Mouse (Mus musculus): ENCODE data around the gene Cacnb2. TPM values are rescaled to one million over a fixed set of nuclear protein-coding genes. Genes with fewer than 3 reads are reported as not detected.

Gene Cacnb2
- polyA plus RNA-seq, 1 experiment from 2014 or later = 3.3 TPM

GRCm38 (mm10) chr2:14738927-14739326 is 136.0 kb downstream of the Cacnb2 start:
- H3K27me3 ChIP-seq = no peaks in the 10 kb centered on the region
- H3K27ac ChIP-seq = no peak overlapping the region
- H3K9ac ChIP-seq = no peak overlapping the region
- 47% methylated on average over 9 of the region's 9 CpGs for WGBS
- no peak overlapping the region for H3K4me2 ChIP-seq
- peaks cover 12% of the 10 kb centered on the region; the same call in 1 of the 2 replicates for H3K4me1 ChIP-seq
- peak; percentile 70 for ATAC-seq
- H3K36me3 ChIP-seq (ENCODE audit: poor library complexity, severe bottlenecking) = no peaks in the 10 kb centered on the region
- no peak overlapping the region for H3K4me3 ChIP-seq
- H3K9me3 ChIP-seq (replicated peaks) = no peaks in the 10 kb centered on the region

DNA sequence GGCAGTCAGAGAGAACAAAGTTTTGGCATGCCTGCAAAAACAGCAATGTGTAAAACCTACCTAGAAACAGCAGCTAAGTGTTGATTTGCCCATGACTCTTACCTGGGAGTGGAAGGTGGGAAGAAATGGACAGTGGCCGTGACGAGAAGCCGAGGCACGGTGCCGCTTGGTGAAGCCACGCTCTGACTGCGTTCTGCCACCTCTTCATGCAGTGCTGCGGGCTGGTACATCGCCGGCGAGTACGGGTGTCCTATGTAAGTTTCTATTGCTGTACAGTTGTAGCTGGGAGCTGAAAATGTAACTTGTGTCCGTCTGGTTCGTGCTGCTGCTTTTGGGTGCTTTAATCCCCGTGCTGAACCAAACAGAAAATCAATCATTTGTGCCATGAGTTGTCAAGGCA is 136.6 kb downstream of the Cacnb2 start:
- H3K36me3 ChIP-seq (ENCODE audit: poor library complexity, severe bottlenecking) = no peaks in the 10 kb centered on the region
- H3K9me3 ChIP-seq (replicated peaks) = no peaks in the 10 kb centered on the region
- no peaks in the 10 kb centered on the region for H3K27me3 ChIP-seq
- no peak for ATAC-seq
- no peak overlapping the region for H3K4me3 ChIP-seq
- H3K9ac ChIP-seq = no peak overlapping the region
- peaks cover 12% of the 10 kb centered on the region; the same call in 1 of the 2 replicates for H3K4me1 ChIP-seq
- 88% methylated on average over 15 of the region's 15 CpGs for WGBS
- no peak overlapping the region for H3K4me2 ChIP-seq
- no peak overlapping the region for H3K27ac ChIP-seq

DNA sequence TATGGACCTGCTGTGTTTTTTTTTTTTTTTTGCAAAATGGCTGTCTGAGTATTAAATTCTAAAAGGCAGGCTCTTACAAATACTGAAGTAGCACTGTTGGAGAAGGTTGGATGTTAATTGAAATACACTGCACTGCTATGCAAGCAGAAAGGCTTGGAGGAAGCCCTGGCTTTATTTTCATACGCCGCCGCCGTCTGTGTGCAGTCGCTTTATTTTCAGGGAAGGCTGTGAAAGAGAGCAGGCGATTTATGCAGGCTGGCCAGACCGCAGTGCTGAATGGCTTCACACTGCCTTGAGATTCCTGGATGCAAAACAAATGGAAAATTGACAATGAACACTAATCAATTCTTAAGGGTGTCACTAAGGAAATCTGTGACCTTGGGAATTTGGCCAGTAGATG is 137.5 kb downstream of the Cacnb2 start:
- WGBS = 20% methylated on average over 7 of the region's 7 CpGs
- no peak overlapping the region for H3K9ac ChIP-seq

DNA sequence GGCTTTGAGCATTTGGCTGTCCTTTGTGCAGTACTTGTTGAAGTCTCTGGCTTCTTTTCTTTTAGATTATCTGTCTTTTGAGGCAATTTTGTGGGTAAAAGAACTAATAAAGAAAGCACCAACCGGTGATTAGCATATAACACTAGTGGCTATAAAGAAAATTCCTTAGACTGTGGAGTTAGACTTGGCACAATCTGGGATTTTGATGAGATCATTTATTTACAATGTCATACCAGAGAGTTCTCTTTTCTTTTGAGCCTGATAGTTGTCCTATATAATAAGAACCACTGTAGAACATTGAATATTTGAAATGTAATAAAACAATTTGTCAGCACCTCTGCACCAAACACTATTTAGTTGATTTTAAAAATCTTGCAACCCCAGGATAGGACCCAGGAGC is 141.9 kb downstream of the Cacnb2 start:
- H3K27ac ChIP-seq = no peak overlapping the region
- 79% methylated on average over 1 of the region's 1 CpGs for WGBS
- peaks cover 8% of the 10 kb centered on the region; the same call in 1 of the 2 replicates for H3K4me1 ChIP-seq
- ATAC-seq = no peak
- no peaks in the 10 kb centered on the region for H3K9me3 ChIP-seq (replicated peaks)
- H3K27me3 ChIP-seq = no peaks in the 10 kb centered on the region
- H3K36me3 ChIP-seq (ENCODE audit: poor library complexity, severe bottlenecking) = no peaks in the 10 kb centered on the region
- no peak overlapping the region for H3K4me2 ChIP-seq
- no peak overlapping the region for H3K4me3 ChIP-seq
- no peak overlapping the region for H3K9ac ChIP-seq

More for the DNA sequence above, 137.5 kb downstream of the Cacnb2 start:
- H3K27me3 ChIP-seq = no peaks in the 10 kb centered on the region
- H3K4me2 ChIP-seq = peak overlapping the region; percentile 34
- H3K27ac ChIP-seq = no peak overlapping the region
- H3K36me3 ChIP-seq (ENCODE audit: poor library complexity, severe bottlenecking) = no peaks in the 10 kb centered on the region
- ATAC-seq = peak; percentile 72
- no peaks in the 10 kb centered on the region for H3K9me3 ChIP-seq (replicated peaks)
- peaks cover 12% of the 10 kb centered on the region; the same call in 1 of the 2 replicates for H3K4me1 ChIP-seq
- H3K4me3 ChIP-seq = no peak overlapping the region

DNA sequence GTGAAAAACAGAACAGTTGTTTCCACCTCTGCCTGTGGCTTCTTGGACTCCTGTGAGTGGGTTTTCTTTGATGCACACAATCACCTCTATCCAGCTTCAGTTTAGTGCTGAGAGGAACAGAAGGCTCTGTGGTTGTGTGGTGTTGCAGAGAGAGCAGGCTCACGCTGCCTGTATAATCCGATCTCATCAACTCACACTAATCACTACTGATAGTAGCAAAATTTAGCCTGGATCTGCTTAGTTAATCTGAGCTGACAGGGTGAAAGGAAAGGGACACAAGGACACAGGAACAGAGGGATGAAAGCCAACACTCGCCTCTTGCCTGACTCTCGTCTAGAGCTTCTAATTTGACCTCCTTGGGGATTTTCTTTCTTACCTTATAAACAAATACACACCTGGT is 160.0 kb downstream of the Cacnb2 start:
- Histone ChIP-seq H3K27me3 (no peaks in the 10 kb centered on the region), H3K4me3 (no peak overlapping the region), H3K9me3 (replicated peaks) (no peaks in the 10 kb centered on the region), H3K4me1 (no peaks in the 10 kb centered on the region), H3K27ac (no peak overlapping the region), H3K36me3 (ENCODE audit: poor library complexity, severe bottlenecking) (no peaks in the 10 kb centered on the region), H3K9ac (no peak overlapping the region), H3K4me2 (no peak overlapping the region)
- no peak for ATAC-seq
- 49% methylated on average over 4 of the region's 4 CpGs for WGBS

DNA sequence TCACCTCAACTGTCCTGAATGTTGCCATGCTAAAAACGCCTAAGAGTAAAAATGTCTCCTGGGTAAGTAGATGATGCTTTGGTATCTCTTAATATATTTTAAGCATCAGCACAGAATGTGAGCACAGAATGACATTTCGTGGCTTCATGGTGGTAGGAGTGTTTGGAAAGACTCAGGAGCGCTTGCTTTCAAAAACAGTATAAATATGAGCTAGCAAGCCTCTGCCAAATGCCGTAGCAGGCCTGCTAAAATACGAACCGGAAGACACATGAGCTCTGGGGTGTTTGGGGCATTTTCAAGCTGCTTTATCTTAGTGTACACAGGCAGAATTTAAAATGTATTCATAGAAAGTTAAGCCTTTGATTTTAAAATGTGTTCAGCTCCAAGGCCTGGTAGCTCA is 161.0 kb downstream of the Cacnb2 start:
- H3K9me3 ChIP-seq (replicated peaks) = no peaks in the 10 kb centered on the region
- 86% methylated on average over 6 of the region's 6 CpGs for WGBS
- H3K36me3 ChIP-seq (ENCODE audit: poor library complexity, severe bottlenecking) = no peaks in the 10 kb centered on the region
- H3K4me2 ChIP-seq = no peak overlapping the region
- no peaks in the 10 kb centered on the region for H3K4me1 ChIP-seq
- H3K4me3 ChIP-seq = no peak overlapping the region
- H3K27ac ChIP-seq = no peak overlapping the region
- no peak overlapping the region for H3K9ac ChIP-seq
- no peak for ATAC-seq
- H3K27me3 ChIP-seq = no peaks in the 10 kb centered on the region

GRCm38 (mm10) chr2:14769448-14769847 is 166.6 kb downstream of the Cacnb2 start:
- no peaks in the 10 kb centered on the region for H3K9me3 ChIP-seq (replicated peaks)
- no peaks in the 10 kb centered on the region for H3K4me1 ChIP-seq
- no peak overlapping the region for H3K4me3 ChIP-seq
- H3K4me2 ChIP-seq = no peak overlapping the region
- H3K36me3 ChIP-seq (ENCODE audit: poor library complexity, severe bottlenecking) = no peaks in the 10 kb centered on the region
- 88% methylated on average over 1 of the region's 1 CpGs for WGBS
- no peaks in the 10 kb centered on the region for H3K27me3 ChIP-seq
- no peak for ATAC-seq
- no peak overlapping the region for H3K9ac ChIP-seq
- no peak overlapping the region for H3K27ac ChIP-seq

GRCm38 (mm10) chr2:14770635-14771034 is 167.7 kb downstream of the Cacnb2 start:
- H3K9me3 ChIP-seq (replicated peaks) = no peaks in the 10 kb centered on the region
- H3K27me3 ChIP-seq = no peaks in the 10 kb centered on the region
- no peak overlapping the region for H3K4me3 ChIP-seq
- no peak overlapping the region for H3K27ac ChIP-seq
- ATAC-seq = no peak
- H3K4me1 ChIP-seq = no peaks in the 10 kb centered on the region
- no peaks in the 10 kb centered on the region for H3K36me3 ChIP-seq (ENCODE audit: poor library complexity, severe bottlenecking)
- no peak overlapping the region for H3K4me2 ChIP-seq
- no peak overlapping the region for H3K9ac ChIP-seq
- 88% methylated on average over 4 of the region's 4 CpGs for WGBS

- whole genome bisulfite sequencing = 69% methylated on average over 1 of the region's 1 CpGs
- H3K9ac ChIP-seq = no peak overlapping the region
- no peak overlapping the region for H3K27ac ChIP-seq
- no peaks in the 10 kb centered on the region for H3K4me1 ChIP-seq
- no peaks in the 10 kb centered on the region for H3K36me3 ChIP-seq (ENCODE audit: poor library complexity, severe bottlenecking)
- H3K27me3 ChIP-seq = no peaks in the 10 kb centered on the region
- no peak overlapping the region for H3K4me3 ChIP-seq
- H3K9me3 ChIP-seq (replicated peaks) = no peaks in the 10 kb centered on the region
- no peak for ATAC-seq
- H3K4me2 ChIP-seq = no peak overlapping the region
Measured at GRCm38 (mm10) chr2:14774375-14774774, 171.5 kb downstream of the Cacnb2 start.

DNA sequence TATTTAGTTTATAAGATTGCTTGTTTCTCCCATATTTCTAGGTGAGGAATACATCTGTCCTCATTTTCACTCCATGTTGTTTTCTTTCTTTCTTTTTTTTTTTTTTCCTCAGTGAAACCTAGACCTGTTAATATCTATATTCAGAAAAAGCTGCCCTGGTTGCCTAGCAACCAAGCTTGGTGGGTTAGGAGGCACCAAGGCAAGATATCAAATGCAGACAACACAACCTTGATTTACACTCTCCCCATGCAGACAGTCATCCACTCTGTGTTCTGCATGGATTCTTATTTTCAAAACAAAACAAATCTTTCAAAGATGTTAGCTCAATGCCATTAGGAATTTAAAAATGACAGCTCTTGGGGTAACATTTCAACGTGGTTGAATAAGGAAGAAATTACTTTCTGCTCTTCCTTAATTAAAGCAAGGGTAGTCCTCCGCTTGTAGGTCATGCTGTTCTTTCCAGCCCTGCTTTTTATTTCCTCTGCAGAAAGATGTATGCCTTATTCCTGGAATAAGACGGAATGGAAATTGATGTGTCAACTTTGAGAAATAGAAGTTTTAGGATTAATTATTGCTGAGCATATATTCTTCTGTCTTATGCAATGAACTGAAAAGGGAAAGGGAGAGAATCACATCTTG is 172.1 kb downstream of the Cacnb2 start:
- peak; percentile 79 for ATAC-seq
- Histone ChIP-seq H3K4me3 (no peak overlapping the region), H3K9ac (no peak overlapping the region), H3K36me3 (ENCODE audit: poor library complexity, severe bottlenecking) (no peaks in the 10 kb centered on the region), H3K27me3 (no peaks in the 10 kb centered on the region), H3K27ac (no peak overlapping the region), H3K4me1 (no peaks in the 10 kb centered on the region), H3K4me2 (no peak overlapping the region), H3K9me3 (replicated peaks) (no peaks in the 10 kb centered on the region)
- 69% methylated on average over 3 of the region's 3 CpGs for WGBS

DNA sequence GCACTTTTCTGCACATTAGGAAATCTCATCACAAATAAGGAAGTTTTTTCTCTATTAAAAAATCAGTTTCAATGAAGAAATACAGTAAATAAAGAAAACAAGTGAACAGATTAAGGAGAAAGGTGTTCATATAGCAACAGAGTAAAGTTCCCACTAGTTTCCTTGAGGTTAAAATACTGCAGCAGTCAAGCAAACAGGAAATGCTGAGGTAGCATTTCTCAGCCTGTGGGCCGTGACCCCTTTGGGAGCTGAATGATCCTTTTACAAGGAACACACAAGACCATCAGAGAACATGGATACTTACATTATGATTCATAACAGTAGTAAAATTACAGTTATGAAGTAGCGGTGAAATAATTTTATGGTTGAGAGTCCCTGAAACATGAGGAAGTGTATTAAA is 185.1 kb downstream of the Cacnb2 start:
- Histone ChIP-seq H3K36me3 (ENCODE audit: poor library complexity, severe bottlenecking) (no peaks in the 10 kb centered on the region), H3K9ac (no peak overlapping the region), H3K4me1 (no peaks in the 10 kb centered on the region), H3K4me3 (no peak overlapping the region), H3K27me3 (no peaks in the 10 kb centered on the region), H3K9me3 (replicated peaks) (no peaks in the 10 kb centered on the region), H3K4me2 (no peak overlapping the region), H3K27ac (no peak overlapping the region)
- WGBS = 94% methylated on average over 2 of the region's 2 CpGs
- ATAC-seq = no peak

DNA sequence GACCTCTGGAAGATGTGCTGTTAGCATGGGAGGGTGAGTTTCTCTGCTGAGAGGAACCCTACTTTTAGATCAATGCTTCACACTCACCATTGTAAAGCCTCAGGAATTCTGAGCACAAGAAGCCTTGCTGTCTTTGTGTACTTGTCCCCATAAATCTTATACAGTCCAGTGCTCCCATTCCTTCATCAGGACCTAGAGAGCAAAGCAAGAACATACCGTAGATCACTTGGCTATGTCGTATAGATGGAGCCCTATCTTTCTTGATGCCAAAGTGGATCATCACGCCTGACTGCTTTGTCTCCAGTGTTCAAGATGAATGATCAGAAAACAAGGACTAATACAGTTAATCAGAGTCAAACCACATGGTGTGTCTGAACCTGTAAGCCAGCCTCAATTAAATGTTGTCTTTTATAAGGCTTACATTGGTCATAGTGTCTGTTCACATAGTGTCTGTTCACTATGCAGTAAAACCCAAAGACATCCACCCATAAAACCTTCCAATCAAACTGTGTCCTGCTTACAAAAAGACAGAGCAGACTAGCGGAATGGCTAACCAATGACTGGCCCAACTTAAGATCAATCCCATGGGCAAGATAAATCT is 198.7 kb downstream of the Cacnb2 start:
- H3K36me3 ChIP-seq (ENCODE audit: poor library complexity, severe bottlenecking) = no peaks in the 10 kb centered on the region
- no peak overlapping the region for H3K4me2 ChIP-seq
- WGBS = 86% methylated on average over 4 of the region's 4 CpGs
- no peak overlapping the region for H3K27ac ChIP-seq
- no peak for ATAC-seq
- H3K27me3 ChIP-seq = no peaks in the 10 kb centered on the region
- H3K9me3 ChIP-seq (replicated peaks) = no peaks in the 10 kb centered on the region
- no peaks in the 10 kb centered on the region for H3K4me1 ChIP-seq
- no peak overlapping the region for H3K4me3 ChIP-seq
- no peak overlapping the region for H3K9ac ChIP-seq
